Mouse (Mus musculus) forebrain, embryonic 14.5 days (tissue): ENCODE data around the gene Ccdc177. TPM values are rescaled to one million over a fixed set of nuclear protein-coding genes. Genes with fewer than 3 reads are reported as not detected.

ENCODE experiments used
- ATAC-seq: fragments of 200-750 bp; cut with Nextera tagmentation; 2 replicates; pipeline ENCODE4 v1.8.0; 2017; ENCODE audit warnings: mild to moderate bottlenecking, moderate library complexity
- DNase-seq: peaks from one replicate; pipeline ENCODE4 v3.0.0-alpha.2; 2015; ENCODE audit warnings: low spot score
- H3K27ac ChIP-seq: fragments of 300-500 bp; sonication (generic); 2 replicates; pipeline ENCODE4 v1.5.1; 2014; ENCODE audit warnings: low read depth, mild to moderate bottlenecking, control low read depth, low read length, moderate library complexity
- H3K27me3 ChIP-seq: fragments of 300-500 bp; sonication (generic); replicated peaks from 2 replicates; pipeline ENCODE4 v1.6.1; 2014; ENCODE audit warnings: low read length, control low read depth, mixed read lengths; ENCODE audit not compliant: control insufficient read depth, insufficient read depth
- H3K36me3 ChIP-seq: fragments of 300-500 bp; sonication (generic); 2 replicates; pipeline ENCODE4 v1.6.1; 2014; ENCODE audit warnings: low read length, control low read depth; ENCODE audit not compliant: control insufficient read depth, insufficient read depth
- H3K4me1 ChIP-seq: fragments of 300-500 bp; sonication (generic); 2 replicates; pipeline ENCODE4 v1.6.1; 2014; ENCODE audit warnings: antibody characterized with exemption, low read length, control low read depth; ENCODE audit not compliant: control insufficient read depth, insufficient read depth
- H3K4me2 ChIP-seq: fragments of 300-500 bp; sonication (generic); 2 replicates; pipeline ENCODE4 v1.6.1; 2014; ENCODE audit warnings: mild to moderate bottlenecking, control low read depth, low read length
- H3K4me3 ChIP-seq: fragments of 300-500 bp; sonication (generic); 2 replicates; pipeline ENCODE4 v1.5.1; 2014; ENCODE audit warnings: low read depth, low read length, control low read depth
- H3K9ac ChIP-seq: fragments of 300-500 bp; sonication (generic); 2 replicates; pipeline ENCODE4 v1.6.1; 2014; ENCODE audit warnings: mild to moderate bottlenecking, low read length, control low read depth, moderate library complexity
- H3K9me3 ChIP-seq: fragments of 300-500 bp; sonication (generic); replicated peaks from 2 replicates; pipeline ENCODE4 v1.6.1; 2016; ENCODE audit warnings: low read length, control low read depth, mixed read lengths; ENCODE audit not compliant: control insufficient read depth
- WGBS: fragments of 180-500 bp; shearing (Covaris S2); extraction: QIAGEN DNeasy Blood & Tissue Kit; methylation state at CpG from one replicate; pipeline ENCODE4 v1.1.7; 2014; 5-methylcytosine and 5-hydroxymethylcytosine counted together
- polyA plus RNA-seq: library from polyadenylated mRNA; unstranded; fragments of >200 nt; fragmentation: Nextera tagmentation; extraction: Ambion mirVana; gene quantifications from 2 replicates; pipeline ENCODE4 v1.2.1, GENCODE M21; 2014

Gene Ccdc177
- polyA plus RNA-seq, 1 experiment from 2014 or later, result 6.7 TPM

- H3K36me3 ChIP-seq, result no peaks in the 10 kb centered on the region
- no peaks in the 10 kb centered on the region for H3K27me3 ChIP-seq
- DNase-seq (no peak), ATAC-seq (no peak)
- H3K4me1 ChIP-seq, result peaks cover 13% of the 10 kb centered on the region; the same call in 1 of the 2 replicates
- H3K9ac ChIP-seq, result no peak overlapping the region
- H3K27ac ChIP-seq, result no peak overlapping the region
- H3K9me3 ChIP-seq, result no peaks in the 10 kb centered on the region
- no peak overlapping the region for H3K4me3 ChIP-seq
- no peak overlapping the region for H3K4me2 ChIP-seq
- WGBS, result 56% methylated on average over 2 of the region's 2 CpGs
Observed at GRCm38 (mm10) chr12:80794935-80795785, 34.7 kb upstream of the Ccdc177 start.

DNA sequence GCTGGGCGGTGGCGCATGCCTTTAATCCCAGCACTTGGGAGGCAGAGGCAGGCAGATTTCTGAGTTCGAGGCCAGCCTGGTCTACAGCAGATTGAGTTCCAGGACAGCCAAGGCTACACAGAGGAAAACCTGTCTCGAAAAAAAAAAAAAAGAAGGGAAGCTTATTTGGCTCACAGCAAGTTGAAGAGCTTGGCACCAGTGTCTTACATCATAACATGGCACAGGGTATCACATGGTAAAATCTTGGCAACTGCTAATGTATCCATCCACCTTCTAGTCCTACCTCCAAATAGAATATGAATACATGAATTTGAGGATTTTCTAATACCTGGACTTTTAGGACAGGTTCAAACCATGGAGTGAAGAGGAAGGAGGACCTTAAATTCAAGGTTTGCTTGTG lies 34.0 kb upstream of the Ccdc177 start:
- DNase-seq (no peak), ATAC-seq (no peak)
- 89% methylated on average over 4 of the region's 4 CpGs for WGBS
- no peak overlapping the region for H3K9ac ChIP-seq
- peaks cover 17% of the 10 kb centered on the region; the same call in 1 of the 2 replicates for H3K4me1 ChIP-seq
- no peaks in the 10 kb centered on the region for H3K9me3 ChIP-seq
- H3K27me3 ChIP-seq, result no peaks in the 10 kb centered on the region
- no peak overlapping the region for H3K27ac ChIP-seq
- H3K36me3 ChIP-seq, result no peaks in the 10 kb centered on the region
- no peak overlapping the region for H3K4me3 ChIP-seq
- no peak overlapping the region for H3K4me2 ChIP-seq

- DNase-seq (no peak), ATAC-seq (no peak)
- H3K4me2 ChIP-seq, result no peak overlapping the region
- 94% methylated on average over 1 of the region's 1 CpGs for WGBS
- peaks cover 17% of the 10 kb centered on the region; the same call in 1 of the 2 replicates for H3K4me1 ChIP-seq
- no peaks in the 10 kb centered on the region for H3K27me3 ChIP-seq
- no peaks in the 10 kb centered on the region for H3K36me3 ChIP-seq
- H3K9me3 ChIP-seq, result no peaks in the 10 kb centered on the region
- no peak overlapping the region for H3K4me3 ChIP-seq
- no peak overlapping the region for H3K9ac ChIP-seq
- H3K27ac ChIP-seq, result no peak overlapping the region
Observed at GRCm38 (mm10) chr12:80793535-80793934, 33.0 kb upstream of the Ccdc177 start.

- 82% methylated on average over 5 of the region's 5 CpGs for WGBS
- Histone ChIP-seq H3K4me2 (no peak overlapping the region), H3K27ac (no peak overlapping the region), H3K9ac (no peak overlapping the region), H3K9me3 (no peaks in the 10 kb centered on the region), H3K27me3 (no peaks in the 10 kb centered on the region), H3K4me1 (peaks cover 11% of the 10 kb centered on the region; the same call in 1 of the 2 replicates), H3K4me3 (no peak overlapping the region), H3K36me3 (no peaks in the 10 kb centered on the region)
- ATAC-seq, result no peak
- no peak for DNase-seq
Observed at GRCm38 (mm10) chr12:80792867-80793266, 32.4 kb upstream of the Ccdc177 start.

DNA sequence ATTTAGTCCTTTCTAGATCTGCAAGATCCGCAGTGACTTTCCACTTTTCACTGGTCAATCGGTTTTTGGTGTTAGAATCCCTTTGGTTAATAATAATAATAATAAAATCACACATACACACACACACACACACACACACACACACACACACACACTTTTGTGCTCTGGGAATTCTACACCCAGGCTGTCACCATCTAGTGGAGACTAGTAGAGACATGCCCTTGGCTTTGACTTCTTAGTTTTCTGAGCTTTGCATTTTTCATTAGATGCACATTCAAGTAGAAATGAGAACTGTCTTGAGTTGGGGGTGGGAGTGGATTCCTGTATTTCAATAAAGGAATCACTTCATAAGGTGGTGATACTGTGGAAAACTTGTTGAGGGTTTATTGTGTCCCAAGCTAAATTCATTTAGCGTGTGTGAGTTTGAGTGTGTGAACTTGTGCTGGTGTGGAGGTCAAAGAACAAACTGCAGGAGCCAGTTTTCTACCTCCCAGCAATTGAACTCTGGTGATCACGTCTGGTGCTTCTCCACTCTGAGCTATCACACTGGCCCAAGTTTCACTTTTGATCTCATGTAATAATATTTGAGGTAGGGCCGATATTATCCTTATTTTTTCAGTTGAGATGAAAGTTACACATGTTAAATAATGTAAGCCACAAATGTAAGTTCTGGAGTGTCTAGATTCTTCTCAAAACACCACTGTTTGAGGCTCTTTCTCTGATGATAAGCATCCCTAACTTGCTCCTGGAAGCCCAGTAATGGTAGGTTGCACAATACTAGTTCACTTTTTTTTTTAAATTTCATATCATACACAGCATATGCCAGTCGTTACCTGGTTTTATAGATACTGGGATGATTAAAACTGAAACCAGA lies 31.3 kb upstream of the Ccdc177 start:
- peak; percentile 41 for DNase-seq
- Histone ChIP-seq H3K27ac (no peak overlapping the region), H3K4me2 (peak overlapping the region; percentile 64), H3K36me3 (no peaks in the 10 kb centered on the region), H3K27me3 (no peaks in the 10 kb centered on the region), H3K4me1 (peaks cover 11% of the 10 kb centered on the region; the same call in 1 of the 2 replicates), H3K9me3 (no peaks in the 10 kb centered on the region), H3K9ac (peak overlapping the region; percentile 88), H3K4me3 (peak overlapping the region; percentile 86)
- 46% methylated on average over 6 of the region's 6 CpGs for WGBS
- no peak for ATAC-seq

GRCm38 (mm10) chr12:80790700-80791570 lies 30.4 kb upstream of the Ccdc177 start:
- Histone ChIP-seq H3K27ac (peak overlapping the region; percentile 97), H3K4me3 (peak overlapping the region; percentile 86), H3K36me3 (no peaks in the 10 kb centered on the region), H3K27me3 (no peaks in the 10 kb centered on the region), H3K9ac (peak overlapping the region; percentile 88), H3K4me2 (peak overlapping the region; percentile 64), H3K9me3 (no peaks in the 10 kb centered on the region), H3K4me1 (peaks cover 11% of the 10 kb centered on the region; the same call in 1 of the 2 replicates)
- ATAC-seq (peak; percentile 82), DNase-seq (no peak)
- WGBS, result under 1% methylated on average over 73 of the region's 80 CpGs

DNA sequence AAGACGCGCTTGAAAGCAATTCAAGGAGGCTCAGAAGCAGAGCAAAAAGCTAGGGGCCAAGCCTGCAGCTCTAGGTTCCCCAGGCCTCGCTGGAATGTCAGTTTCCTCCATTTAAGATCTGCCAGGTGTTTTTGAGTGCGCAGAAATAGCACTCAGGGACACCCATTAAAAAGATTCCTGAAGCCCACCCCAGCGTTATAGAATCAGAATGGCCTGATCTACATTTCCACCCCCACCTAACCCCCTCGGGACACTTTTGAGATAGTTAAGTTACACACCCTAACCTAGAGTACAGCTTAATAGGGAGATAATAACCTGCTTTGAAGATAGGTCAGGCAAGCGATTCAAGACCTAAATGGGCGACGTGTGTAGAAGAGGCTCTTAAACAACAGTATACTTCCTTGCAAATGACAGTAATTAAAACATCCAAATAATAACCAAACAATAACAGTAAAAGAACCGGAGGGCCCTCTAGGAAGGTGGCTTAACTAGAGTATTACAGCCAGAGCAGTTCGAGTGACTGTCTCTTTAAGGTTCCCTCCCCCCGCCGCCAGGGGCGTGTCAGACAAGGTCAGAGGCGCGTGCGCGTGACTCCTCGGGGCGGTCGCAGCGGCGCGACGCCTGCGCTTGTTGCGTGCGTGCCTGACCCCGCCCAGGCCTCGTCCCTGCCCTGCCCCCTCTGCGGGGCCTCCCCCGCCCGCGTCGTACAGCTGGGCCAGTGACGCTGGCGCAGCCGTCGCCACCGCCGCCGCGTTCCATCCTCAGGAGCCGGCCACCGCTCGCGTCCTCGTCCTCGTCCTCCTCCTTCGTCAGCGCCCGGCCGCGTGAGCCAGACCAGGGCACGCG lies 29.6 kb upstream of the Ccdc177 start, which contains the start of gene Susd6:
Susd6 (plus strand) TSS at position 662 of the 846 bp plus-strand sequence.
- no peaks in the 10 kb centered on the region for H3K9me3 ChIP-seq
- 3% methylated on average over 44 of the region's 56 CpGs for WGBS
- peak within 1 kb of the TSS; percentile 88 for H3K9ac ChIP-seq
- H3K4me2 ChIP-seq, result peak within 1 kb of the TSS; percentile 64
- H3K36me3 ChIP-seq, result no peaks in the 10 kb centered on the region
- H3K4me3 ChIP-seq, result peak within 1 kb of the TSS; percentile 86
- H3K27ac ChIP-seq, result peak within 1 kb of the TSS; percentile 97
- DNase-seq, result peak; percentile 99
- no peaks in the 10 kb centered on the region for H3K27me3 ChIP-seq
- ATAC-seq, result peak; percentile 98
- H3K4me1 ChIP-seq, result peaks cover 11% of the 10 kb centered on the region; the same call in 1 of the 2 replicates
